Mouse (Mus musculus) kidney, embryonic 16.5 days (tissue): Measurements from ENCODE around the gene Usp8. TPM values are rescaled to one million over a fixed set of nuclear protein-coding genes. Genes with fewer than 3 reads are reported as not detected.

Experiments
- ATAC-seq: fragments of 200-750 bp; cut with Nextera tagmentation; 2 replicates; pipeline ENCODE4 v1.8.0; 2017; ENCODE audit warnings: moderate TSS enrichment; ENCODE audit not compliant: low FRiP score, low TSS enrichment
- H3K27ac ChIP-seq: fragments of 300-500 bp; sonication (generic); 2 replicates; pipeline ENCODE4 v1.5.1; 2014; ENCODE audit warnings: low read length
- H3K27me3 ChIP-seq: fragments of 300-500 bp; sonication (generic); 2 replicates; pipeline ENCODE4 v1.6.1; 2014; ENCODE audit warnings: low read length, control low read depth, mixed read lengths; ENCODE audit not compliant: insufficient read depth
- H3K36me3 ChIP-seq: fragments of 300-500 bp; sonication (generic); 2 replicates; pipeline ENCODE4 v1.6.1; 2014; ENCODE audit warnings: low read length, control low read depth, mixed read lengths; ENCODE audit not compliant: insufficient read depth
- H3K4me1 ChIP-seq: fragments of 300-500 bp; sonication (generic); 2 replicates; pipeline ENCODE4 v1.6.1; 2014; ENCODE audit warnings: low read length, control low read depth, mixed read lengths; ENCODE audit not compliant: insufficient read depth
- H3K4me2 ChIP-seq: fragments of 300-500 bp; sonication (generic); replicated peaks from 2 replicates; pipeline ENCODE4 v1.6.1; 2014; ENCODE audit warnings: low read depth, low read length
- H3K4me3 ChIP-seq: fragments of 300-500 bp; sonication (generic); 2 replicates; pipeline ENCODE4 v1.5.1; 2014; ENCODE audit warnings: mild to moderate bottlenecking, low read length
- H3K9ac ChIP-seq: fragments of 300-500 bp; sonication (generic); replicated peaks from 2 replicates; pipeline ENCODE4 v1.6.1; 2014; ENCODE audit warnings: low read length
- H3K9me3 ChIP-seq: fragments of 300-500 bp; sonication (generic); 2 replicates; pipeline ENCODE4 v1.6.1; 2016; ENCODE audit warnings: low read length, control low read depth
- WGBS: fragments of 180-500 bp; shearing (Covaris S2); extraction: QIAGEN DNeasy Blood & Tissue Kit; methylation state at CpG from one replicate; pipeline ENCODE4 v1.1.7; 2014; 5-methylcytosine and 5-hydroxymethylcytosine counted together
- polyA plus RNA-seq: library from polyadenylated mRNA; unstranded; fragments of >200 nt; fragmentation: Nextera tagmentation; extraction: Ambion mirVana; gene quantifications from 2 replicates; pipeline ENCODE4 v1.2.1, GENCODE M21; 2015

The Usp8 gene
- polyA plus RNA-seq, 1 experiment from 2014 or later = 50.7 TPM

DNA sequence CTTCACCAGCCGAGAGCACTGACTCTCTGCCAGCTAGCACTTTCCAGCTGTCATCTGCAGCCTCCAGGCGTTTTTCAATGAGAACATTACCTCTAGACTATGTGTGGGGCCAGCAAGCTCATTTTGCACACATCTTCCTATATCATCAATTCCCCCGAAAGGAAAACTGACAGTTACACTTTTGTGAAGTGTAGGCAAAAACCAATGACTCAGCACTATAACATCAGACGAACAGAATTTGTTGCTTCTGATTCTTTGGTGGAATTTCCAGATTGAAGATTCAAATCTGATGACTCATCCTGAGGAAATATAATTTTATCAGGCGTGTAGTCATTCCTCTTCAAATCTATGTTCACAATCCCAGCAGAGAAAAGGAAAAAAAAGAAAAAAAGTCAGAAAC lies 85.5 kb downstream of the Usp8 start:
- no peaks in the 10 kb centered on the region for H3K9me3 ChIP-seq

DNA sequence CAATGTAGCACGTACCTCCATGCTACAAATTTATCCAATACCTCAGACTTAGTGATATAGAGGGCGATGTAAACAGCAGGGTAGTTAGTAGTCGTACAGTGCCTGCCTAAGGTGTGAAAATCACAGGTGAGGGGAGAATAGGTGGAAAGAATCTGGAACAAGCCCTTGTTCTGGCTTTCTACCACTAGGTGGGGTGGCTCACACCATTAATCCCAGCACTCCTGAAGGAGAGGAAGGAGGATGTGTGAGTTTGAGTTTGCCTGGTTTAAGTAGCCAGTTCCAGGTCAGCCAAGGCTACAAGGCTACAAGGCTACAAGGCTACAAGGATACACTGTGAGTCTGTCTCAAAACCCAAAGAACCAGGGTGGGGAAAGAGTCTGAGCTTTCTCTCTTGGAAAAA lies 88.6 kb downstream of the Usp8 start:
- H3K9ac ChIP-seq = no peak overlapping the region
- WGBS = 83% methylated on average over 3 of the region's 3 CpGs
- no peaks in the 10 kb centered on the region for H3K4me1 ChIP-seq
- H3K4me3 ChIP-seq = no peak overlapping the region
- no peak overlapping the region for H3K27ac ChIP-seq
- no peak overlapping the region for H3K4me2 ChIP-seq
- no peaks in the 10 kb centered on the region for H3K9me3 ChIP-seq
- H3K27me3 ChIP-seq = no peaks in the 10 kb centered on the region
- peaks cover 34% of the 10 kb centered on the region for H3K36me3 ChIP-seq
- ATAC-seq = no peak

More for the DNA sequence above, 85.5 kb downstream of the Usp8 start:
- 69% methylated on average over 5 of the region's 5 CpGs for WGBS
- no peak overlapping the region for H3K27ac ChIP-seq
- H3K4me3 ChIP-seq = no peak overlapping the region
- H3K27me3 ChIP-seq = no peaks in the 10 kb centered on the region
- H3K4me1 ChIP-seq = peaks cover 8% of the 10 kb centered on the region
- H3K36me3 ChIP-seq = peaks cover 34% of the 10 kb centered on the region
- no peak for ATAC-seq
- H3K4me2 ChIP-seq = no peak overlapping the region
- H3K9ac ChIP-seq = no peak overlapping the region

DNA sequence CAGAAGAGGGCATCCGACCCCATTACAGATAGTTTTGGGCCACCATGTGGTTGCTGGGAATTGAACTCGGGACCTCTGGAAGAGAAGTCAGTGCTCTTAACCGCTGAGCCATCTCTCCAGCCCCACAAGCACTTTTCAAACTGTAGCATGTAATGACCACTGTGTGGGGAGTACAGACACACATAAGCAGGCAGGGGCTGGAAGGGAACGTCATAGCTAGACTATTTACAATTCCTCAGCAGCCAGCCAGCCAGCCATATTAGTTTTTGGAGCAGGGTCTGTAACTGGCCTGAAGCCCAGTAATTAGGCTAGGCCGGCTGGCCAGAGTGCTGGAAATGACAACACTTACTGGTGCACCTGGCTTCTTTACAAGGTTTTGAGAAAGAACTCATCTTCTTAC lies 91.3 kb downstream of the Usp8 start:
- no peak overlapping the region for H3K9ac ChIP-seq
- H3K9me3 ChIP-seq = no peaks in the 10 kb centered on the region
- H3K27ac ChIP-seq = no peak overlapping the region
- H3K4me2 ChIP-seq = no peak overlapping the region
- no peak for ATAC-seq
- H3K27me3 ChIP-seq = no peaks in the 10 kb centered on the region
- peaks cover 23% of the 10 kb centered on the region for H3K36me3 ChIP-seq
- H3K4me1 ChIP-seq = no peaks in the 10 kb centered on the region
- 89% methylated on average over 5 of the region's 5 CpGs for whole genome bisulfite sequencing
- H3K4me3 ChIP-seq = no peak overlapping the region

DNA sequence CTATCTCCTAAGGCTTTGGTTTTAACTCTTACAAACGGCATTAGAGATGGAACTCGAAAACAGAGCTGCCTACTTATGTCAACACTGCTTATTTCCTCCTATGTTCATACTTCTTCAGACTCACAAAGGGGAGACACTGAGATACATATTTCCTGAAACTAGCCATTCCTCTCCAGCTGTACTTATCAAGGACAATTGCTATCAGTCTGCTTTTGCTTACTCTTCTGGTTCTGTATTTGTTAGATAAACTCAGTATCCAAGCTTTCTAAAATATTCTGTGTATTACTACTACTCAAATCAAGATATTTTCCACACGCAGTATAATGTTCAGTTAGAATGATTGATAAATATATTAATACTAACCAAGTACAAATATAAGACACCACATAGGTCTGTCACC lies 94.9 kb downstream of the Usp8 start:
- no peak overlapping the region for H3K4me3 ChIP-seq
- H3K9me3 ChIP-seq = no peaks in the 10 kb centered on the region
- no peaks in the 10 kb centered on the region for H3K4me1 ChIP-seq
- H3K36me3 ChIP-seq = peaks cover 21% of the 10 kb centered on the region; the same call in 1 of the 2 replicates
- H3K27me3 ChIP-seq = no peaks in the 10 kb centered on the region
- H3K4me2 ChIP-seq = no peak overlapping the region
- WGBS = 96% methylated on average over 3 of the region's 3 CpGs
- no peak overlapping the region for H3K9ac ChIP-seq
- no peak overlapping the region for H3K27ac ChIP-seq
- ATAC-seq = no peak

Other genes with a start within 250 kb of the Usp8 start
- 0.18 and 0.21 TPM in 2 replicates for gene Atp8b4, start 206.7 kb upstream of the Usp8 start, polyA plus RNA-seq
- gene Slc27a2, start 154.9 kb upstream of the Usp8 start, polyA plus RNA-seq = 69.6 and 80.9 TPM in 2 replicates
- 126 and 129 TPM in 2 replicates for gene Hdc, start 88.0 kb upstream of the Usp8 start, polyA plus RNA-seq
- 58.4 and 59.3 TPM in 2 replicates for gene Gabpb1, start 31.0 kb upstream of the Usp8 start, polyA plus RNA-seq
- 1.6 and 1.9 TPM in 2 replicates for gene Usp50, start 76.1 kb downstream of the Usp8 start, polyA plus RNA-seq
- 44.6 and 50.1 TPM in 2 replicates for gene Trpm7, start 168.9 kb downstream of the Usp8 start, polyA plus RNA-seq
- 41.3 and 43.3 TPM in 2 replicates for gene Sppl2a, start 225.9 kb downstream of the Usp8 start, polyA plus RNA-seq